ENCODE assay signal across 9 mouse cellular contexts in genomic region chr17:43458598-43458997, GRCm38 (mm10). TPM values are rescaled to one million over a fixed set of nuclear protein-coding genes. Genes with fewer than 3 reads are reported as not detected.
DNase-seq lines count a peak whose midpoint lies in the region; ATAC-seq lines count a peak whose summit lies in the region.
"Had no signal": no experiment of that assay in that cellular context is flagged by ENCODE, and none has a peak within 500 bp of the region (broad histone marks: within the 10 kb centered on the region; RNA-seq: fewer than 3 reads in every experiment).

No protein-coding gene starts in this region.

- peaks cover 11% of the 10 kb centered on the region for H3K4me1 ChIP-seq in forebrain, embryonic 15.5 days

- H3K9ac ChIP-seq in forebrain, embryonic 15.5 days (replicated peaks) = no peak overlapping the region
- H3K9ac ChIP-seq: lung, embryonic 15.5 days had no signal

- 15% methylated on average over 9 of the region's 9 CpGs for WGBS in forebrain, embryonic 15.5 days

- 0 out of 2 replicates have a peak, but pooled peaks have one; percentile 49 for ATAC-seq in cerebellum, adult (ENCODE audit: insufficient number of reproducible peaks, low FRiP score, low TSS enrichment)
- ATAC-seq in forebrain, embryonic 15.5 days (replicated peaks) = peak; percentile 45

- no peaks in the 10 kb centered on the region for H3K27me3 ChIP-seq in forebrain, embryonic 15.5 days
- H3K27me3 ChIP-seq: lung, embryonic 15.5 days had no signal

- H3K4me3 ChIP-seq in forebrain, embryonic 15.5 days = no peak overlapping the region
- H3K4me3 ChIP-seq: lung, embryonic 15.5 days had no signal

- intact Hi-C loops in heart, postnatal 14 days (cut with DNase I) = loop anchor here (1.0 kb wide), 1 partner anchor 132 kb away; no protein-coding TSS in a partner anchor

- DNase-seq in Muller cell, postnatal 12 days (ENCODE audit: inconsistent ontology term) = peak; percentile 60
- DNase-seq in heart, postnatal 14 days = peak; percentile 78 to 89
- DNase-seq in layer of hippocampus, adult 9-11 months = peak; percentile 44
- DNase-seq in lung, postnatal 4 days = peak; percentile 58 to 81
- peak; percentile 32 to 56 for DNase-seq in right cerebral cortex, postnatal 36 days (ENCODE audit: low spot score in 2 of 2)
- peak; percentile 40 for DNase-seq in yolk sac, embryonic 10.5 days (ENCODE audit: low spot score)

- H3K36me3 ChIP-seq in forebrain, embryonic 15.5 days = no peaks in the 10 kb centered on the region
- H3K36me3 ChIP-seq: lung, embryonic 15.5 days had no signal

- H3K9me3 ChIP-seq in forebrain, embryonic 15.5 days = no peaks in the 10 kb centered on the region
- H3K9me3 ChIP-seq: lung, embryonic 15.5 days had no signal

- no peak overlapping the region for H3K27ac ChIP-seq in forebrain, embryonic 15.5 days (replicated peaks)
- H3K27ac ChIP-seq: lung, embryonic 15.5 days had no signal

- H3K4me2 ChIP-seq in forebrain, embryonic 15.5 days (replicated peaks) = no peak overlapping the region
- H3K4me2 ChIP-seq: lung, embryonic 15.5 days had no signal

RNA-seq across cellular contexts. Expression of gene Mep1a, which starts 44.0 kb away (rescaled TPM):
- polyA plus RNA-seq in forebrain, embryonic 15.5 days (2015; fragmentation: Nextera tagmentation; extraction: Ambion mirVana) = 0.11 TPM in 1 of 2 replicates, not detected in the other
- total RNA-seq in heart, postnatal 14 days (2021) = not detected
- polyA plus RNA-seq: lung, embryonic 15.5 days had no signal
